Mouse (Mus musculus) heart, postnatal 25 days (tissue): Measurements from ENCODE around the gene Dab2ip. TPM values are rescaled to one million over a fixed set of nuclear protein-coding genes. Genes with fewer than 3 reads are reported as not detected.

ENCODE experiments used
- DNase-seq: peaks from one replicate; pipeline ENCODE4 v3.0.0; 2022; ENCODE audit warnings: low spot score
- intact Hi-C: fragments of 180-260 bp; cut with DNase I; formaldehyde crosslinking; loops from one replicate; pipeline ENCODE4 v1.15.1; 2025
- total RNA-seq, 2 experiments: library from RNA; stranded (reverse); gene quantifications; 2 replicates each; pipeline ENCODE4 v1.2.3; 2021

The Dab2ip gene
- total RNA-seq, 2 experiments from 2014 or later: 46.0 to 52.1 TPM

GRCm38 (mm10) chr2:35618981-35619380 is 60.9 kb downstream of the Dab2ip start:
- intact Hi-C loops: no loop called here

DNA sequence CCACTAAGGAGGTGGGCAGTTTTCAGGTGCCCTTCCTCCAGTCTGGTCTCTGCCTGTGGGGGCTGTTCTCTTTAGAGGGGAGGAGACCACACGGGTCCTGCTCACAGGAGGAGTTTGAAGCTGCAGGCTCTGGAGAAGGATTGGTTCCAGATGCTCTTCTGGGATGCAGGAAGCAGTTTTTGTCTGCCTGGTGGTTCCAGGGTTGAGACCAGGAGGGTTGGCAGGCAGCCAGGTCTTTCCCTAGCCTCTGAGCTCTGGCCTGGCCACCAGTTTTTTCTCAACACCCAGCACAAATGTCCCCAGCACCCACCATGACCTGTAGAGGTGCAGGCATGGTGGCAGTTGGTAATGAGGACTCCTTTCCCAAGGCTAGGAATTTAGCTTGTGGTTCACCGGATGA is 61.5 kb downstream of the Dab2ip start:
- intact Hi-C loops: no loop called here
- no peak for DNase-seq

More at GRCm38 (mm10) chr2:35618981-35619380, 60.9 kb downstream of the Dab2ip start:
- no peak for DNase-seq

GRCm38 (mm10) chr2:35620364-35621224 is 62.5 kb downstream of the Dab2ip start:
- no peak for DNase-seq
- intact Hi-C loops: no loop called here

- intact Hi-C loops: no loop called here
- no peak for DNase-seq
These were observed 63.1 kb downstream of the Dab2ip start for GRCm38 (mm10) chr2:35621225-35621519.

- intact Hi-C loops: no loop called here
- DNase-seq: peak; percentile 49
These were observed 63.7 kb downstream of the Dab2ip start for GRCm38 (mm10) chr2:35621796-35622195.

DNA sequence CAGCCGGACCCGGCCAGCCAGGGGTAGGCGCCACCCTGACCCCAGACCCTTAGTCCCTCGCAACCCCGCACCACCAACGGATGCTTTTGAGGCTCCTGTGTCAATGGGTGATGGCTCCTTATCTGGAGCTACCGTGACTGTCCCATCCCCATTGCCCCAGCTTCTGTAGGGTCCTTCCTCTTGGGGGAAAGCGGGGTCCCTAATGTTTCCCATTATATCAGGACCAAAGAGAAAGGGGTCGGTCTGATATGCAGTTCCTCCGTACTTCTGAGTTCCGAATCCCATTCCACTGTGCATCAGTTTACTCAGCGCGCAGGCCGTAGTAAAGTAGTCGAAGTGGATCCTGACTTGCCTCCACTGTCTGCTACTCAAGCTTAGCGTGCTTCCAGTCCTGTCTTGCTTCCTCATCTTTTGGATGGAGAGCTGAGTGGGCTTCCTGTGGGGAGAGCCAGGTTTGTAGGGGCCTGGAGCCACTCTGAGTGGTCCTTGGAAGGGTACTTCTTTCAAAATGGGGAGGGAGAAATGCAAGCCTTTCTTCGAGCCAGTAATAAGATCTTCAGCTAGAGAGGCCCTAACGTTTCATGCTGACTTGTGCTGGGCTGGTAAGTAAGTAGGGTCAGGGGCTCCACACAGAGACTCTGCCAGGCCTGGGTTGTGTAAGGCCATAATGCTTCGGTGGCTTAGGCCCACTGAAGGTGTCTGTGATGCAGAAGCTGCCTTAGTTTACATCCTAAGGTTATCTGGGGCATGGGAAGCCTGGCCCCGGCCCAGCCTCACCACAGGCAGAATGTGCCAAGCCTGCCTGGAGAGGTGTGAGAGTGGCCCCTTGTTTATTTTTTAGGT is 64.4 kb downstream of the Dab2ip start:
- intact Hi-C loops: no loop called here
- no peak for DNase-seq

- intact Hi-C loops: no loop called here
- DNase-seq: no peak
These were observed 65.0 kb downstream of the Dab2ip start for GRCm38 (mm10) chr2:35623104-35623377.

GRCm38 (mm10) chr2:35623431-35624148 is 65.5 kb downstream of the Dab2ip start:
- no peak for DNase-seq
- intact Hi-C loops: no loop called here

GRCm38 (mm10) chr2:35624380-35625006 is 66.4 kb downstream of the Dab2ip start:
- intact Hi-C loops: no loop called here
- DNase-seq: no peak

DNA sequence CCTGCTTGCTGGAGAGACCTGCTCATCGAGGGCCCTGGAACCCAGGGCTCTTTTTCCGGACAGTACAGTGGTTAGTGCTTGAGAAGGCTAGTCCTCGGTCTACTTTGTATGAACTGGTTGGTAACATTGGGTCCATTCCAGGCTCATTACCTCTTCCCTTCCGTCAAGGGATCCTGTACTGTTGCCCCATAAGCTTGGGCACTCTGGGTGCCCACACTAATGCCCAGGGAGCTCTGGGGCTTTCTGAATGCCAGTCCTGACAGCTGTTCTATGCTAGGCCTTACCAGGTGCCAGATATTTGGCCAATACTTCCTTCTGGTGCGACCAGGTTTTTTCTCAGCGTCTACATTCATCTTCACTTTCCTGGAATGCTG is 66.9 kb downstream of the Dab2ip start:
- intact Hi-C loops: no loop called here
- no peak for DNase-seq

DNA sequence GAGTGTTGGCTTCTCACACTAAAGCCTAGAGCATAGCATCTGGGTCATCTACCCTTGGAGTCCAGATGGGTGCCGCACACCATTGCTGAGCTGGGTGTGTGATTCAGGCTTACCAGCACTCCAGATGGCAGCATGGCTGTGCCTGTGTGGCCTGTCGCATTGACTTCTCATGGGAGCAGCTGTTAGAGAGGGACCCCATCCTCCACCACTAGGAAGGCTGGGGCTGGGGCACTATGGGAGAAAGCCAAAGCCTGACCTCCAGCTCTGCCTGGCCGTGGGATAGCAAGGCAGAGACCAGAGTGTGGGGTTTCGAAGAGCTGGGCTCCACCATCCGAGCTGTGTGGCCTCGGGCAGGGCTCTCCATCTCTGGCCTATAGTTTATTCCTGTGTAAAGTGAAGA is 67.5 kb downstream of the Dab2ip start:
- intact Hi-C loops: no loop called here

GRCm38 (mm10) chr2:35626181-35626727 is 68.2 kb downstream of the Dab2ip start:
- intact Hi-C loops: loop anchor here (2.0 kb wide), 2 partner anchors 15 to 37 kb away; no protein-coding TSS in a partner anchor

More for the DNA sequence above, 67.5 kb downstream of the Dab2ip start:
- no peak for DNase-seq

DNA sequence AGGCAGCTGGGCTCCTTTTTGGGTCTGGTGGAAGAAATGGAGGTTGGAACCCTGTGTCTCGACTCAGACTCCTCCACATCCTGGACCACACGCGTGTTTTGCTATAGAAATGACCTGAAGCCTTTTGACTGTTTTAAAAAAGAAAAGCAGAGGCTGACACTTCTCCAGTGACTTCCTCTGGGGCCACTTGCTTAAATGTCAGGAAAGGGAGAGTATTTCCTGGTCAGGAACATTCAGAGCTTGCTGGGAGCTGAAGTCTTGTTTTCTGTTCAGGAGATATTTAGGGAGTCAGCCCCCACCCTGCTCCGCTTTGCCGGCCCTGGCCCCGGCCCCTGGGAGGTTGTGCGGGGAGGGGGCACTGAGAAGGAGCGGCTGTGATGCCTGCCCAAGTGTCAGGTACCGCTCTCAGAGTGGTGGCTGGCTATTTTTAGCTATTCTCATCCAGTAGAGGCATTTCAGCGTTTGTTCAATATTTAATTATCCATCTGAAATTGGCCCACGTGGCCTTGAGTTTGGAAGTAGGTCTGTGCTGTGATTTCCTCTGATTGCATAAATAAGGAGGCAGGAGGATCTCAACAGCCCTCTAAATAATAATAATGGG is 69.3 kb downstream of the Dab2ip start:
- DNase-seq: no peak
- intact Hi-C loops: loop anchor here (2.0 kb wide), 2 partner anchors 17 to 39 kb away; no protein-coding TSS in a partner anchor

More at GRCm38 (mm10) chr2:35626181-35626727, 68.2 kb downstream of the Dab2ip start:
- no peak for DNase-seq

- DNase-seq: no peak
- intact Hi-C loops: no loop called here
These were observed 70.0 kb downstream of the Dab2ip start for GRCm38 (mm10) chr2:35628052-35628451.

DNA sequence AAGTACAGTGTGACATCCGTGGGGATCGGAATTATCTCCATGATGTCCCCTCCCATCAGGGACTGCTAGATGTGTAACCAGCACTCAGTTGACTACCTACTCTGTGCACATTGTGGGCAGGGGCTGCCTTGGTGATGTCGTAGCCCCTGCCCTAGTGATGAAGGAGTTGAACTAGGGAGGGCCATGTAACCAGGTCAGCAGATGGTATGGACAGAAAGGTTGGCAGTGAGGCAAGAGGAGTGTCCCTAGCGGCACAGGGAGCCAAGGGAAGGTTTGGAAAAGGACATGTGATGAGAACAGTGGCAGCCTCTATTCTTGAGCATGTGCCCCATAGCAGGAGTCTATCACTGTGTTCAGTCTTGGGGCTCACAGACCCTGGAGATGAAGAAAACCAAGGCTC is 70.6 kb downstream of the Dab2ip start:
- intact Hi-C loops: no loop called here
- DNase-seq: no peak

DNA sequence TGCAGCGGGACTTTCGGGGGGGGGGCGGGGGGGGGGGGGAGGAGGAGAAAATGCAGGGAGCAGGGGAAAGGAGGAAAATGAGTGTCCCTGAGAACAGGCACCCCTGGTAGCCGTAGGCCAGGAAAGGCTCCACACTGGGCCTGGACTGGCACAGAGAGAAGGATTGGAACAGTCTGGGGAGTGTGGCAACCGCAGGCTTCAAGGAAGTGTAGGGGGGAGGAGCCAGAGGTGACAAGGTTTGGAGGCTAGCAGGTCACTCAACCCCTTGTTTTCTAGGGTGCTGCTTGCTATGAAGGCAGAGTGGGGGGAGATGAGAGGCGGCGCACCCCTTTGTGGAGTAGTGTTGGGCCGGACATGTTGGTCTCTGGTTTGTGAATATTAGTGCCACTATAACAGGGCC is 71.1 kb downstream of the Dab2ip start:
- intact Hi-C loops: no loop called here
- DNase-seq: no peak

DNA sequence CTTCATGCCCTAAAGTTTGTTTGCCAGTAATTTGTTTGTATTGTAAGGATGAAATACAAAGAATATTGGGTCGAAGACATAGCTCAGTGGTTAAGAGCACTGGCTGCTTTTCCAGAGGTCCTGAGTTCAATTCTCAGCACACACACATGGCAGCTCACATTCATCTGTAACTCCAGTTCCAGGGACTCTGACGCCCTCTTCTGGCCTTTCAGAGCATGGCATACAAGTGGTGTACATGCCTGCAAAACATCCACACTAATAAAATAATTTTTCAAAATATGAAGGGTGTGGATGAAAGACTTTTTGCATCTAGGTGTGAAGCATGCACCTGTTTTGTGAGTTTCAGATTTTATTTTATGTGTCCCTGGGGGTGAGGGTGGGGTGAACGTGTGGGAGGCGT is 75.3 kb downstream of the Dab2ip start:
- no peak for DNase-seq
- intact Hi-C loops: no loop called here

GRCm38 (mm10) chr2:35634963-35635362 is 76.9 kb downstream of the Dab2ip start:
- intact Hi-C loops: no loop called here
- DNase-seq: no peak

DNA sequence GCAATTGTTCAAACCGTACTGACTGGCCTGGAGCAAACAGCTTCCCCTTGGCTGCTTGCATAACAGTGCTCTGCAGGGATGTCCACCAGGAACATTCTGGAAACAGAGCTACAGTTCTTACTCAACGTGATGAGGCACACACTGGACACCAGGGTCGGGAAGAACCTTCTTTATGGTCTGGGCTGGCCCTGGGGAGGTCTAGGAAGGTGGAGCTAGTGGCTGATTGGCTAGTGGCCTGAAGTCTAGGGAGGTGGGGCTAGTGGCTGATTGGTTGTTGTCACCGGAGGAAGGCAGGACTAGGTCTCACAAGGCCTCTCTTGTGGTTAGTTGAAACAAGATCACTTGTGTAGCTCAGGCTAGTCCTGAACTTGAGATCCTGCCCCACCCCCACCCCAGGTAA is 77.5 kb downstream of the Dab2ip start:
- no peak for DNase-seq
- intact Hi-C loops: no loop called here
